Mouse (Mus musculus) neural tube, embryonic 14.5 days (tissue): ENCODE results near the gene S100a5. TPM values are rescaled to one million over a fixed set of nuclear protein-coding genes. Genes with fewer than 3 reads are reported as not detected.

ENCODE experiments used
- ATAC-seq: fragments of 200-750 bp; cut with Nextera tagmentation; 2 replicates; pipeline ENCODE4 v1.8.0; 2017; ENCODE audit warnings: low read depth, mild to moderate bottlenecking, moderate TSS enrichment, moderate library complexity
- H3K27ac ChIP-seq: fragments of 300-500 bp; sonication (generic); 2 replicates; pipeline ENCODE4 v1.5.1; 2014; ENCODE audit warnings: low read depth, mild to moderate bottlenecking, control low read depth, low read length, moderate library complexity, mixed read lengths
- H3K27me3 ChIP-seq: fragments of 300-500 bp; sonication (generic); 2 replicates; pipeline ENCODE4 v1.6.1; 2014; ENCODE audit warnings: low read length; ENCODE audit not compliant: control insufficient read depth, insufficient read depth
- H3K36me3 ChIP-seq: fragments of 300-500 bp; sonication (generic); 2 replicates; pipeline ENCODE4 v1.6.1; 2014; ENCODE audit warnings: low read length, mixed read lengths; ENCODE audit not compliant: control insufficient read depth, insufficient read depth
- H3K4me1 ChIP-seq: fragments of 300-500 bp; sonication (generic); 2 replicates; pipeline ENCODE4 v1.6.1; 2014; ENCODE audit warnings: low read length; ENCODE audit not compliant: control insufficient read depth, insufficient read depth
- H3K4me2 ChIP-seq: fragments of 300-500 bp; sonication (generic); 2 replicates; pipeline ENCODE4 v1.6.1; 2014; ENCODE audit warnings: mild to moderate bottlenecking, low read depth, low read length, control low read depth
- H3K4me3 ChIP-seq: fragments of 300-500 bp; sonication (generic); 2 replicates; pipeline ENCODE4 v1.5.1; 2014; ENCODE audit warnings: low read depth, low read length, control low read depth, mixed read lengths
- H3K9ac ChIP-seq: fragments of 300-500 bp; sonication (generic); replicated peaks from 2 replicates; pipeline ENCODE4 v1.6.1; 2014; ENCODE audit warnings: low read depth, mild to moderate bottlenecking, control low read depth, low read length, mixed read lengths
- H3K9me3 ChIP-seq: fragments of 300-500 bp; sonication (generic); 2 replicates; pipeline ENCODE4 v1.6.1; 2016; ENCODE audit warnings: low read length; ENCODE audit not compliant: control insufficient read depth
- WGBS: fragments of 180-500 bp; shearing (Covaris S2); extraction: QIAGEN DNeasy Blood & Tissue Kit; methylation state at CpG from one replicate; pipeline ENCODE4 v1.1.7; 2014; 5-methylcytosine and 5-hydroxymethylcytosine counted together
- polyA plus RNA-seq: library from polyadenylated mRNA; unstranded; fragments of >200 nt; fragmentation: Nextera tagmentation; extraction: Ambion mirVana; gene quantifications from 2 replicates; pipeline ENCODE4 v1.2.1, GENCODE M21; 2014

Gene S100a5
- polyA plus RNA-seq, 1 experiment from 2014 or later: not detected

- H3K27ac ChIP-seq: no peak overlapping the region
- H3K4me3 ChIP-seq: no peak overlapping the region
- H3K4me1 ChIP-seq: no peaks in the 10 kb centered on the region; the same call in 1 of the 2 replicates
- ATAC-seq: no peak
- no peak overlapping the region for H3K9ac ChIP-seq
- no peaks in the 10 kb centered on the region for H3K27me3 ChIP-seq
- H3K9me3 ChIP-seq: no peaks in the 10 kb centered on the region
- no peak overlapping the region for H3K4me2 ChIP-seq
- 85% methylated on average over 6 of the region's 6 CpGs for WGBS
- H3K36me3 ChIP-seq: no peaks in the 10 kb centered on the region
These were observed 5.8 kb downstream of the S100a5 start for GRCm38 (mm10) chr3:90614148-90614530.

GRCm38 (mm10) chr3:90614611-90615251 is 6.4 kb downstream of the S100a5 start:
- WGBS: 81% methylated on average over 11 of the region's 11 CpGs
- H3K4me3 ChIP-seq: no peak overlapping the region
- H3K4me2 ChIP-seq: no peak overlapping the region
- ATAC-seq: no peak
- no peak overlapping the region for H3K27ac ChIP-seq
- no peaks in the 10 kb centered on the region for H3K9me3 ChIP-seq
- no peaks in the 10 kb centered on the region for H3K27me3 ChIP-seq
- no peaks in the 10 kb centered on the region for H3K36me3 ChIP-seq
- H3K4me1 ChIP-seq: no peaks in the 10 kb centered on the region; the same call in 1 of the 2 replicates
- no peak overlapping the region for H3K9ac ChIP-seq

GRCm38 (mm10) chr3:90615415-90615814 is 7.1 kb downstream of the S100a5 start:
- no peak overlapping the region for H3K9ac ChIP-seq
- peak; percentile 71; the same call in 1 of the 2 replicates for ATAC-seq
- no peak overlapping the region for H3K4me2 ChIP-seq
- no peaks in the 10 kb centered on the region; the same call in 1 of the 2 replicates for H3K4me1 ChIP-seq
- H3K27ac ChIP-seq: no peak overlapping the region
- no peaks in the 10 kb centered on the region for H3K36me3 ChIP-seq
- H3K9me3 ChIP-seq: no peaks in the 10 kb centered on the region
- WGBS: 14% methylated on average over 7 of the region's 7 CpGs
- no peak overlapping the region for H3K4me3 ChIP-seq
- no peaks in the 10 kb centered on the region for H3K27me3 ChIP-seq

- H3K4me3 ChIP-seq: no peak overlapping the region
- H3K27me3 ChIP-seq: no peaks in the 10 kb centered on the region
- ATAC-seq: no peak
- WGBS: 67% methylated on average over 1 of the region's 1 CpGs
- no peak overlapping the region for H3K4me2 ChIP-seq
- no peaks in the 10 kb centered on the region for H3K36me3 ChIP-seq
- H3K27ac ChIP-seq: no peak overlapping the region
- no peaks in the 10 kb centered on the region for H3K9me3 ChIP-seq
- no peaks in the 10 kb centered on the region; the same call in 1 of the 2 replicates for H3K4me1 ChIP-seq
- no peak overlapping the region for H3K9ac ChIP-seq
These were observed 7.6 kb downstream of the S100a5 start for GRCm38 (mm10) chr3:90615911-90616310.

- no peak for ATAC-seq
- no peaks in the 10 kb centered on the region; the same call in 1 of the 2 replicates for H3K4me1 ChIP-seq
- no peaks in the 10 kb centered on the region for H3K36me3 ChIP-seq
- no peaks in the 10 kb centered on the region for H3K27me3 ChIP-seq
- WGBS: 25% methylated on average over 1 of the region's 1 CpGs
- H3K9ac ChIP-seq: no peak overlapping the region
- H3K4me3 ChIP-seq: no peak overlapping the region
- H3K4me2 ChIP-seq: no peak overlapping the region
- H3K9me3 ChIP-seq: no peaks in the 10 kb centered on the region
- no peak overlapping the region for H3K27ac ChIP-seq
These were observed 9.3 kb downstream of the S100a5 start for GRCm38 (mm10) chr3:90617586-90617985.

- H3K4me3 ChIP-seq: no peak overlapping the region
- no peak for ATAC-seq
- H3K27ac ChIP-seq: no peak overlapping the region
- H3K9me3 ChIP-seq: no peaks in the 10 kb centered on the region
- H3K36me3 ChIP-seq: no peaks in the 10 kb centered on the region
- no peaks in the 10 kb centered on the region for H3K27me3 ChIP-seq
- H3K4me2 ChIP-seq: no peak overlapping the region
- H3K9ac ChIP-seq: no peak overlapping the region
- H3K4me1 ChIP-seq: peaks cover 8% of the 10 kb centered on the region; the same call in 1 of the 2 replicates
- WGBS: 64% methylated on average over 7 of the region's 7 CpGs
These were observed 13.2 kb downstream of the S100a5 start for GRCm38 (mm10) chr3:90621552-90621951.

- H3K4me2 ChIP-seq: no peak overlapping the region
- ATAC-seq: peak; percentile 66
- H3K4me1 ChIP-seq: peaks cover 8% of the 10 kb centered on the region; the same call in 1 of the 2 replicates
- no peak overlapping the region for H3K9ac ChIP-seq
- no peak overlapping the region for H3K4me3 ChIP-seq
- H3K27me3 ChIP-seq: no peaks in the 10 kb centered on the region
- no peaks in the 10 kb centered on the region for H3K9me3 ChIP-seq
- no peaks in the 10 kb centered on the region for H3K36me3 ChIP-seq
- WGBS: 10% methylated on average over 2 of the region's 2 CpGs
- no peak overlapping the region for H3K27ac ChIP-seq
These were observed 15.2 kb downstream of the S100a5 start for GRCm38 (mm10) chr3:90623435-90624071.

GRCm38 (mm10) chr3:90625496-90625895 is 17.2 kb downstream of the S100a5 start:
- no peak overlapping the region for H3K27ac ChIP-seq
- H3K9me3 ChIP-seq: no peaks in the 10 kb centered on the region
- no peak for ATAC-seq
- H3K9ac ChIP-seq: no peak overlapping the region
- no peaks in the 10 kb centered on the region for H3K36me3 ChIP-seq
- 77% methylated on average over 5 of the region's 5 CpGs for whole genome bisulfite sequencing
- H3K4me1 ChIP-seq: peaks cover 8% of the 10 kb centered on the region; the same call in 1 of the 2 replicates
- H3K4me3 ChIP-seq: no peak overlapping the region
- H3K4me2 ChIP-seq: no peak overlapping the region
- no peaks in the 10 kb centered on the region for H3K27me3 ChIP-seq

GRCm38 (mm10) chr3:90626266-90627021 is 18.1 kb downstream of the S100a5 start:
- Histone ChIP-seq H3K4me2 (no peak overlapping the region), H3K36me3 (no peaks in the 10 kb centered on the region), H3K4me3 (no peak overlapping the region), H3K4me1 (peaks cover 8% of the 10 kb centered on the region; the same call in 1 of the 2 replicates), H3K27me3 (no peaks in the 10 kb centered on the region), H3K9me3 (no peaks in the 10 kb centered on the region), H3K9ac (no peak overlapping the region), H3K27ac (no peak overlapping the region)
- no peak for ATAC-seq
- 88% methylated on average over 9 of the region's 9 CpGs for WGBS
